Mouse (Mus musculus): ENCODE results near the gene Smarcd3.
"Not testable (repeated sequence)": the region's sequence is repeated elsewhere in the genome, so short reads cannot be mapped to it uniquely, and the experiment has no call there.

Smarcd3 gene

GRCm38 (mm10) chr5:24555335-24555734 is 68.9 kb downstream of the Smarcd3 start:
- not testable (repeated sequence) for DNase-seq (ENCODE audit: low read depth, low spot score)

- no peak for DNase-seq (ENCODE audit: low read depth, low spot score)
Measured at GRCm38 (mm10) chr5:24553621-24554244, 70.5 kb downstream of the Smarcd3 start.

DNA sequence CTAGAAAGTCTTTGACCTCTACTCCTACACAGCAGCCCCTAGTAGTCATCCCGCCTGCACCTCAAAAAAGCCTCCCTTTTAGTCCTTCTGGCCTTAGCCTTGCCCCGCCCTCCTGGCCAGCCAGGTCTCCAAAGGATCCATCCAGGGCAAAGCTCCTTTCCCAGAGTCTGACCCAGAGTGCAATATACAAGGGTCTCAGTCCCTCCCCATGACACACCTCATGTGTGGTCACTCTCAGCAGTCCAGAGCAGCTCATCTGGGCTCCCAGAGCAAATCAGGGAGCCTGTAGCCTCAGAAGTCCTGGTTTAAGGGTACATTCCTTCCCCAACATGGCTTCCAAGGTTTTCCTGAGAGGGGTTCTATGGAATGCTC is 72.9 kb downstream of the Smarcd3 start:
- no peak for DNase-seq (ENCODE audit: low read depth, low spot score)

DNA sequence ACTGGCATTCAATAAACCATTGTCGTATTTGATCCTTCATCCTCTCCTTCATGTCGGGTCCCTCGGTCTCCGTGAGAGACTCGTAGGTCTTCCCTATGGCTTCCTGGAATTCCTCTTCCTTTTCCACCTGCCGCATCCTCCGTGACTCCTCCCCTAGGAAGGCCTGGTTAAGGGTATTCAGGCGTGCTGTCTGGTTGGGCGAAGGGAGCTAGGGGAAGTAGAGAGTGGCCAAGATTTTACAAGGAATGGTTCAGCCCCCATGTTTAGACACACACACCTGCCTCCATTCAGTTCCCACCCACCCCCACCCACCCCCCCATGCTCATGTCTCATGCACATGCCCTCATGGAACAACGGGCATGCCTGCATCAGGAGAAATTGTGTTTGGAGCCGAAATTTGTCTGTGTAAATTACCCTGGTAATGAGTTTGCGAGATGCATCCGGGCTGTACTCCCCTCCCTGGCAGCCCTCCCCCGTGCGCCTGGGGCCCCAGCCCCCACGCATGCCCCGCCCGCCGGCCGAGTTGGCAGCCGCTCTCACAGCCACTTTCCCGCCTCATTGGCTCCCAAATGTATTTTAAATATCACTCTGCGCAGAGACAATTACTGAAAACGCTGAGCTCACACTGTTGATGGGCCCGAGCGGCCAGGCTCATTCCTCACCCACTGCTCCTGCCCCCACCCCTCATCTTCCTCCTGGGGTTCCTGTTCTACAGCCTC is 73.5 kb downstream of the Smarcd3 start:
- peak; percentile 40 for DNase-seq (ENCODE audit: low read depth, low spot score)

DNA sequence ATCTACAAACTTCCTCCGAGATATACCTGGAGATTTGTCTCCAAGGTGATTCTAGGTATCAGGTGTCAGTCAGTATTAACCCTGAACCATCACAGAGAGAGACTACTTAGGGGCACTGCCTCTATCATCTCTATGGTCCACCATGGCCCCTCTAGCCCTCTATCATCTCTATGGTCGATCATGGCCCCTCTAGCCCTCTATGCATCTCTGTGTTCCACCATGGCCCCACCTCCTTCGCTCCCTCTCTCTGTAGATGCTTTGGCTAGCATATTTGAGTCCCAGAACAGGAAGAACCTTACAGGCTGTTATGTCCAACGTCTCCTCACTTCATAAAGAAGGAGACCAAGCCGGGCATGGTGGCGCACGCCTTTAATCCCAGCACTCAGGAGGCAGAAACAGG is 81.6 kb downstream of the Smarcd3 start:
- no peak for DNase-seq (ENCODE audit: low read depth, low spot score)

DNA sequence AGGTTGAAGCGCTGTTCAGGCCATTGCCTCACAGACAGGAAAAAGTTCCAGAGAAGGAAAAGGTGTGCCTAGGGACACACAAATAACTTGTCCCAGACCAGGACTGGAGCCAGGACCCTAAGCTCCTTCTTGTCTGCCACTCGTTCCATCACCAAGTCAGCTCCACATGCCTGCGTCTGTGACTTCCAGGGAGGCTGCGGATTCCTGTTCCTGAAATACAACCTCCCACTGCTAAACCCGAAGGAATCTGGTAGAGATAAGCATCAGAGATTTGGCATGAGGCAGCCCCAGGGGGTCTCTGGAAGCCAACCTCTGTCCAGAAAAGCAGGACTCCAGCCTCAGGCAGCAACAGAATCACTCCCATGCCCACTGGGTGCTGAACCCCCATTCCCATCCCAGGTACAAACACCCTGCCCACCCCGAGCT is 83.1 kb downstream of the Smarcd3 start:
- DNase-seq (ENCODE audit: low read depth, low spot score) = no peak

All from brain, embryonic 18.5 days (tissue).